Mouse (Mus musculus) embryonic fibroblast, embryonic 13.5 days (primary cell): ENCODE data around the gene Gm20388.

Source experiments
- CTCF ChIP-seq: IDR thresholded peaks from 2 replicates; pipeline ENCODE4 v1.5.1; 2011; ENCODE audit warnings: mild to moderate bottlenecking, control low read depth, low read length, moderate library complexity, borderline replicate concordance; ENCODE audit not compliant: insufficient read depth
- POLR2A ChIP-seq: IDR thresholded peaks from 2 replicates; pipeline ENCODE4 v1.6.1; 2011; ENCODE audit warnings: low read depth, mild to moderate bottlenecking, control low read depth, low read length, moderate library complexity

DNA sequence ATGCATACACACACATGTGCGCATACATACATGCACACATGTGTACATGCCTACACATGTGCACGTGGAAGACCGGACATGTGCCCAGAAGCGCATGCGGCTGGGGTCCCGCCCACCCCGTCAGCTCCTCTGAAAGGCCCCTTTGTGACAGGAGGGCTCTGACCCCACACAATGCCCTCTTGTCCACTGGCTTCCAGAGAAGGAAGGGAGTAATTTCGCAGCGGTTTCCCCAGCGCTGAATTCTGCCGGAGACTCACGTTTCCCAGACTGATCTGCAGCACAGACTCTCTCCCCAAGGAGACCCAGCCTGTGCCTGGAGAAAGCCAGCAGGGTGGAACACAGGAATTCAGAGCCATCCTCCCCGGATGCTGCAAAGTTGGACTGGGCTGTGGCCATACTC is 1153.0 kb downstream of the Gm20388 start:
- TF ChIP-seq CTCF: no peak
- TF ChIP-seq POLR2A: no peak
